16 mouse cellular contexts compared by ENCODE assay signal in genomic region chr1:123887243-123887642, GRCm38 (mm10).
"Had no signal": no experiment of that assay in that cellular context is flagged by ENCODE, and none has a peak within 500 bp of the region (broad histone marks: within the 10 kb centered on the region; RNA-seq: fewer than 3 reads in every experiment).

No protein-coding gene starts in this region.

- ATAC-seq: intestine, postnatal 0 days; liver, postnatal 0 days; lung, postnatal 0 days; midbrain, embryonic 15.5 days had no signal

- DNase-seq: kidney, postnatal 10 days; kidney, postnatal 4 days; left cerebral cortex, postnatal 4 days; liver, postnatal 0 days; lung, embryonic 14.5 days; thymus, adult 18-20 months; thymus, postnatal 36 days had no signal

- H3K4me2 ChIP-seq: limb, embryonic 12.5 days; limb, embryonic 15.5 days; liver, embryonic 11.5 days; lung, embryonic 14.5 days; midbrain, embryonic 15.5 days had no signal

- H3K9me3 ChIP-seq: limb, embryonic 12.5 days; limb, embryonic 15.5 days; midbrain, embryonic 15.5 days had no signal

- H3K27me3 ChIP-seq: limb, embryonic 12.5 days; limb, embryonic 15.5 days; midbrain, embryonic 15.5 days had no signal

- H3K4me3 ChIP-seq: limb, embryonic 12.5 days; limb, embryonic 15.5 days; midbrain, embryonic 15.5 days; myocyte had no signal

- H3K27ac ChIP-seq: limb, embryonic 12.5 days; limb, embryonic 15.5 days; liver, embryonic 14.5 days; macrophage; midbrain, embryonic 15.5 days had no signal

- H3K36me3 ChIP-seq: limb, embryonic 12.5 days; limb, embryonic 15.5 days; midbrain, embryonic 15.5 days had no signal

- H3K4me1 ChIP-seq: limb, embryonic 12.5 days; limb, embryonic 15.5 days; midbrain, embryonic 15.5 days had no signal

- H3K9ac ChIP-seq: limb, embryonic 12.5 days; limb, embryonic 15.5 days; liver, embryonic 14.5 days; liver, postnatal 0 days; lung, embryonic 14.5 days; midbrain, embryonic 15.5 days had no signal
